Mouse (Mus musculus): ENCODE results near the gene Rin2.

Gene Rin2

GRCm38 (mm10) chr2:145832836-145833221 is 157.8 kb downstream of the Rin2 start:
- DNase-seq = no peak

- DNase-seq = no peak
Measured at GRCm38 (mm10) chr2:145833341-145833740, 158.3 kb downstream of the Rin2 start.

GRCm38 (mm10) chr2:145835920-145836319 is 160.9 kb downstream of the Rin2 start:
- DNase-seq = no peak

- DNase-seq = no peak
Measured at GRCm38 (mm10) chr2:145838675-145839074, 163.7 kb downstream of the Rin2 start.

- DNase-seq = no peak
Measured at GRCm38 (mm10) chr2:145839565-145840315, 164.7 kb downstream of the Rin2 start.

GRCm38 (mm10) chr2:145840320-145840719 is 165.3 kb downstream of the Rin2 start:
- DNase-seq = no peak

GRCm38 (mm10) chr2:145840910-145841870 is 166.2 kb downstream of the Rin2 start:
- no peak for DNase-seq

GRCm38 (mm10) chr2:145843322-145843721 is 168.3 kb downstream of the Rin2 start:
- DNase-seq = no peak

- DNase-seq = no peak
Measured at GRCm38 (mm10) chr2:145846595-145846994, 171.6 kb downstream of the Rin2 start.

- no peak for DNase-seq
Measured at GRCm38 (mm10) chr2:145849170-145849905, 174.3 kb downstream of the Rin2 start.

GRCm38 (mm10) chr2:145850779-145851178 is 175.8 kb downstream of the Rin2 start:
- no peak for DNase-seq

- DNase-seq = no peak
Measured at GRCm38 (mm10) chr2:145855831-145856230, 180.8 kb downstream of the Rin2 start.

GRCm38 (mm10) chr2:145857864-145858263 is 182.8 kb downstream of the Rin2 start:
- no peak for DNase-seq

GRCm38 (mm10) chr2:145859442-145859931 is 184.5 kb downstream of the Rin2 start:
- DNase-seq = no peak

GRCm38 (mm10) chr2:145859932-145860801 is 185.2 kb downstream of the Rin2 start:
- peak; percentile 11 to 17 for DNase-seq

- DNase-seq = no peak
Measured at GRCm38 (mm10) chr2:145861193-145862123, 186.4 kb downstream of the Rin2 start.

GRCm38 (mm10) chr2:145862206-145862817 is 187.3 kb downstream of the Rin2 start:
- DNase-seq = no peak

GRCm38 (mm10) chr2:145865344-145865743 is 190.3 kb downstream of the Rin2 start:
- DNase-seq = no peak

- DNase-seq = no peak
Measured at GRCm38 (mm10) chr2:145866238-145866637, 191.2 kb downstream of the Rin2 start.

All from thymus, adult 18-20 months (tissue).